Mouse (Mus musculus) 3T3-L1 (cell line): ENCODE results near the gene Pi4k2b.
"Not testable (repeated sequence)": the region's sequence is repeated elsewhere in the genome, so short reads cannot be mapped to it uniquely, and the experiment has no call there.

Experiments
- DNase-seq: peaks from one replicate; pipeline ENCODE4 v3.0.0-alpha.2; 2015; ENCODE audit warnings: low read depth, low spot score

Pi4k2b gene

DNA sequence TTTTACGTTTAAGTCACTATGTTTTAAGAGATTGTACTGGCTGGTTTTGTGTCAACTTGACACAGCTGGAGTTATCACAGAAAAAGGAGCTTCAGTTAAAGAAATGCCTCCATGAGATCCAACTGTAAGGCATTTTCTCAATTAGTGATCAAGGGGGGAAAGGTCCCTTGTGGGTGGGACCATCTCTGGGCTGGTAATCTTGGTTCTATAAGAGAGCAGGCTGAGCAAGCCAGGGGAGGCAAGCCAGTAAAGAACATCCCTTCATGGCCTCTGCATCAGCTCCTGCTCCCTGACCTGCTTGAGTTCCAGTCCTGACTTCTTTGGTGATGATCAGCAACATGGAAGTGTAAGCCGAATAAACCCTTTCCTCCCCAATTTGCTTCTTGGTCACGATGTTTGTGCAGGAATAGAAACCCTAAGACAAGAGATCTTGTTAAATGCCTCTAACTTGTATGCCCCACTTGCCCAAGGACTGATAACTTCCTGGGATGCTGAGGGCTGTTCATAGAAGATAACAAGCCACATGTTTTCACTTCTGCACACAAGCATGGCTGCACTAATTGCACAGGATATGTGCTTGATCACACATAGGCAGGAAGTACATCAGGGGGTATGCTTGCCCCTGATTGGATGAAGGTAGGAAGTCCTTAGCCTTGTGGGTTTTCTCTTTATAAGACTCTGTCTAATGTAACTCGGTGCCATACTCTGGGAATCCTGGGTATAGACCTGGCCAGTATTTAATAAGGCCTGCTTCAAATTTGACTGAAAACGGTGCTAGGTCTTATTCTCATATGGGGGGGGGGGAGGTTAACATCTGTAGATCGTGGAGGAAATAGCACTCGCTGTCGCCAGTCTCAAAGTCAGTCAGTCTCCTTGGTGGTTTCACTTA lies 35.3 kb downstream of the Pi4k2b start:
- DNase-seq = not testable (repeated sequence)

DNA sequence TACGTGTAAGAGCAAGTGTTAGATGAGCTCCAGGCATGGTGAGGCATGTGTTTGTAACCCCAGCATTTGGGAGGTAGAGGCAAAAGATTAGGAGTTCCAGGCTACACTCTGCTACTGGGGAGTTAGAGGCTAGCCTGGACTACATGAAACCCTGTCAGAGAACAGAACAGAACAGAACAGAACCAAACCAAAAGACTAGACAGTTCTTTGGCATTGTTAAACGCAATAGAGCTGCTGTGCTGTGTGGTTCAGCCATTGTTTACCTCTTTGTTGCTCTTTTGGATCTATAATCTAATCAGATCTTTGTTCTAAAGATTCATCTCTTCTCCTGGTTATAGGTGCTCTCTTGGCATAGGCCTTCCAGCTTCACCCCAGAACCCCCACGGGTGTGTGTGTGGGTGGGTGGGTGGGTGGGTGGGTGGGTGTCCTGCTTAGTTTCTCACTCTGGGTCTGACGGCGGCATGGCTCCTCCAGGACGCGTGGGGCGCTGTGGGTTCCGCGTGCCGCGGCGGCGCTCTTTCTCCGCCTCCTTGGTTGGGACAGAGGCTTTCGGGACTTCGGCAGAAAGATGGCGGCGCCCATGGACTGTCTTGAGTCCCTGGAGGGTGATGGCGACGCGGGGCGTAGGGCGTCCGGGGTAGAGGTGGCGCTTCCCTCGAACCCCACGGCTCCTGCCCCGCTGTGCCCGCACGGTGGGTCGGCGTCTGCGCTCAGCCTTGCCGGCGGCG lies 41.3 kb downstream of the Pi4k2b start:
- DNase-seq = peak; percentile 91

DNA sequence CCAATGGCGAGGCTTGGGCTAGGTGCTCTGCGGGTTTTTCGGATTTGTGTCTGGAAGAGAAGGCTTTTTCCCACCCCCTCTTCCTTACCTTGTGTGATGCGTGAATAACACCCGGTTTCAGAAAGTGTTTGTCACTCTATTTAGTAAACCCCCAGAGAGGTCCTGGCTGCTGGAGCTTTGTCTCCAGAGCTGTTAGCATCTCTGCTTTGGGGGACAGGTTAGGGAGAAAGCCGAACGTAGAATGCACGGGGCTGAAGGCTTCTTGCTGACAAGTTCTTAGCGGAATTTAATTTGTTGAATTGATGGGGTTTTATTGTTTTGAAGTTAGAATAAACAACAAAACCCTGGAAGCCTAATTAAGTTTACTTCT lies 41.9 kb downstream of the Pi4k2b start:
- DNase-seq = peak; percentile 64

DNA sequence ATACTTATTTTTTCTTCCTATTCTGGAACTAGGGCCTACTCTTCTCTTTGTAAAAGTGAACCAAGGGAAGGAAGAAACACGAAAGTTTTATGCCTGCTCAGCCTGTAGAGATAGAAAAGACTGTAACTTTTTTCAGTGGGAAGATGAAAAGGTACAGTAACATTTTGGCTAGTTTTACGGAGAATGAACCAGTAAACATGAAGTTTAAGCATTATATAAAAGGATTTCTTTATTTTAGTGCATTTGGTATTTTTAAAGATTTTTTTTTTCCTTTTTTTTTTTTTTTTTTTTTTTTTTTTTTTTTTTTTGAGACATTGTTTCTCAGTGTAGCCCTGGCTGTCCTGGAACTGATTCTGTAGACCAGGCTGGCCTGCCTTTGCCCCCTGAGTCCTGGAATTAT lies 42.6 kb downstream of the Pi4k2b start:
- DNase-seq = peak; percentile 34

DNA sequence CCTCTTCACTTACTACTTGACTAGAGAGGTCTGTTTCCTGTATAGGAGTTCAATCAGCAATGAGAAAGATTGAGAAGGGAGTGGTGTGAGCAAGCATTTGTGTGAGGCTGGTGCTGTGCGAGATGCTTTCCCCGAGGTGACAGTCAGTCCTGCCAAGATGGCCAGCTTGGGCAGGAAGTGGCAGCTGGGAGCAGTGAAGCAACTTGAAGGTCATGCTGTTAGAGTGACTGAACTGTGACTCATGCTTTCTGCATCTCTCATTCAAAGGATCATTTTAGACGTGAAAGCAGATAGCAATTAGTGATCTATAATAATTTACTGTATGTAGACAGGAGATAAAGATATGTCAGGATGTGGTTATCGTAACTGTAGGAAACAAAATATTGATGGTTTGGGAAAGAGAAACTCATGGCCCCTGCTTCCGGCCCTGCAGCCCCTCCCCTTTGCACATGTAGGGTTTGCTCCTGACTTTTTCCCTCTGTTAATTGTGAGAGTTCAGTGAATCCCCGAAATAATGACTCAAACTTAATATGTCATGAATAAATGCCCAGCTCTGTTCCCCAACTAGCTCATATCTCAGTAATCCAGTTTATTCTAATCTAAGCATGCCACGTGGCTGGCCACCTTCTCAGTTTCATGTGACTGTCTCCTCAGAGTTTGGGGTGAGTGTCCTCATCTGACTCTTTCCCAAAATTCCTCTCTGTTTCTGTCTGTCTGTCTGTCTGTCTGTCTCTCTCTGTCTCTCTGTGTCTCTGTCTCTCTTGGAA lies 45.4 kb downstream of the Pi4k2b start:
- DNase-seq = peak; percentile 86

DNA sequence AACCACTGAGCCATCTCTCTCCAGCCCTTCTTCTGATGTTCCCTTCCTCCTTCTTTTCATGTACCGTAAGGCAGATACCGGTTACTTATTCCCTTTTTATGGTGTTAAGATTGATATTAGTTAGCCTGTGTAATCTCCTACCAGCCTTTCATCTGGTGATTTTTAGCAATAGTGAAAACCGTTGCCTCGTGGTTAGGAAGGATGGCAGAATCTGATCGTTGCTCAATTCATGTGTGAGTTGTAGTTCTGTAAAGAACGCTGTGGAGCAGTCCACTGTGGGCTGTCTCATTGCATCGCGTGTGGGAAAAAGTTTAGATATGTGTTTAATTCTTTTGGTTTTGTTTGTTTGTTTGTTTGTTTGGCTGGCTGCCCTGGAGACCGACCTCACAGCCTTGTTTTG lies 51.9 kb downstream of the Pi4k2b start:
- DNase-seq = no peak

DNA sequence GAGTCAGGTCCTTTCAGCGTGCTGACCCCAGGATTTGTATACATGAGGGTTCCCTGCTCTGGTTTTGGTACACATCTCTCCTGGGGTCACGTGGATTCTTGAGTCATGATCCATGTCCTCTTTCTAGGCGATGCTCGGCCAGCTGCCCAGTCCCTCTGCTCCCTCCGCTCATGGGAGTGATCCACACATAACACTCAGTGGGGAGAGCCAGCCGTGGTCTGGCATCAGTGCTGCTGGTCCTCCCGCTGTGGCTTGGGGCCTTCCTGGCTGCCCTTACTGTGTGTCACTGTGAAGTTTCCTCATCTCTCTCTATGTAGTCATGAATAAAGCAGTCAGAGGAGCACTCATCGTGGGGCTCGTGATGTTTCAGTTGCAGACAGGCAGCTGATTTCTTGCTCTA lies 52.7 kb downstream of the Pi4k2b start:
- DNase-seq = peak; percentile 46

DNA sequence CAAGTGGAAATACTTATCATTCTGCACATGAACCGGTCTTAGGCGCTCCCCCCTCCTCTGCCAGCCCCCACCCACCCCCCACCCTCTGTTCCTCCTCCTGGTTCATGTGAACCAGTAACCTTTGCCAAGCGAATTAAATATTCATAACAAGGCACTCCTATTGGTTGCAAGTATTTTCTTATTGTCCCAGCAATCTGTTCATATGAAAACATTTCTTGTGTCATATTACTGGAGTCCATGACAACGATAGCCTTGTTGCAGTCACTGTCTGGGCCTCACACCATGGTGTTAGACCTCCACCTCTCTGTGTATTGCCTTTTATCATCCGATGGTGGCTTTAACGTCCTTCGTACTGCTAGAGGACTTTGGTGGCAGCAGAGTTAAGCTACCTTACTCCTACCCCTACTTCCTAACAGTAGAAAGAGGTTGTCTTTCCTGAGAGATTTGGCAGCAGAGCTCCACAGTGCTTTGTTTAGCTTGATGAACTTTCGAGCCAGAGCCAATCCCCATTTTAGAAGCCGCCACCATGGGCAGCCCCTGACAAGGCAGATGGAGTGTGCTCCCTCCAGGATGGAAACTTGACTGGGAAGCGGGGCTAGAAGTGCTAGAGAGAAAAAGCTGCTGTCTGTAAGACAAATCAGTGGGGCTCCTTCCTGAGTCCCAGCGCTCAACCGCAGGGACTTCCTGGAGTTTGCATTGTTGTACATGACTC lies 58.1 kb downstream of the Pi4k2b start:
- no peak for DNase-seq

DNA sequence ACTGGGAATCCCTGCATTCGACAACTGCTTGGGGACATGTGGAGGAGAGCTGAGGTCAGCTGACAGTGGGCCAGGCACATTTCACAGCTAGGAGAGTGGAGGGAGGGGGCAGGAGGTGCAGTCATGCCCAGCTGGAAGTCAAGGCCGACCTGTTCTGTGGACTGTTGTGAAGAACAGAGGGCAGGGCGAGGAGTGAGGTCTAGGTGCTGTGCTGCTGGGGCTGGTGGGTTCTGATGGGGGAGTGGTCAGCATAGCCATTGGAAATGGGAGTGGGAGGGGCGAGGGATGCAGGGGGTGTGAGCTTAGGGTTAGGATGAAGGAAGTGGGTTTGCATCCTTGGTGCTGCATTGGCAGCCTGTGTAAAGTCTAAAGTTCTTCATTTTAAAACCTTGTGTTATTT lies 64.4 kb downstream of the Pi4k2b start:
- DNase-seq = no peak

DNA sequence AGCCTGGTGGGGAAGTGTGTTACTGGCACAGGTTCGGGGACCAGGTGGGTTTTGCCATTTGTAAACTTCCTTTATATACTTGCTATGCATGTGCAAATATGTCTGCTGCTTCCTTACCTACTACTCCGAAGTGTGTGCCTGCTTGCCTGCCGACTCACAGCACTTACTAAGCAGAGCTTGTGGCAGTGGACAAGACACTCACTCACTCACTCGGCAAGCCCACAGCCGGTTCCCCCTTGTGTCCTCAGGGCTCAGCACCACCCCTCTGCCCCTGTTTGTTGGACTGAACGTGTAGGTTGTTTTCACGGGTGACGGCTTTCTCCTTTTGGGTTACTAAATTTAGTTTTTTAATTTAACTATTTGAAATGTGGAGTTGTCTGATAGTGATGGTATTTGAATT lies 65.0 kb downstream of the Pi4k2b start:
- DNase-seq = no peak

DNA sequence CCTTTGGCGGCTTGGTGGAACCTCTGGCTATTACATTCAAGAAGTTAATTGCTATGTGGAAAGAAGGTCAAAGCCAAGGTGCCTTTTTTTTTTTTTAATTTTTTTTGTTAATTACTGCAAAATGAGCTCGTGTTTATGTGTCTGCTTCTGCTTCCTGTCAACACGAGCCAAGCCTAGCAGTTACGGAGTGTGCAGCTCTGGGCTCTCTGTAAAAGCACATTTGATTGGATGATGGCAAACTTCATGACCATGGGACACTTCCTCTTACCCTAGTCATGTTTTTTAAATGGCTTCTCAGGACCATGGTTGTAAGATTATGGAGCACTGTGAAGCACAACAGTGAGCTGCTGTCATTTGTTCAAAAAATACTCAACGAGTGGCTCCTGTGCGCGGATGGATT lies 65.7 kb downstream of the Pi4k2b start:
- no peak for DNase-seq

DNA sequence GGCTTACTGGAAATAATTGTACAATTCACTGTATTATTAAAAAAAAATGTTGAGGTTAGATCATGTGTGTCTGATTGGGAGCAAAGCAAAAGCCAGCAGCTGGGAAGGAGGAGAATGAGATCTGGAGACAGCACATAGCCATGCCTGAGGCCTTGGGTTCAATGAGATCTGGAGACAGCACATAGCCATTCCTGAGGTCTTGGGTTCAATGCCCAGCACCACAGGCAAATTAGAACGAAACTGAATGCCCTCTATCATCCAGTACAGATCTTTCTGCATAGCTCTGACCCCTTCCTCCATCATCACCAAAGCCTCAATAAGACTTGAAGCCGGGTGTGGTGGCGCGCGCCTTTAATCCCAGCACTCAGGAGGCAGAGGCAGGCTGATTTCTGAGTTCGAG lies 69.1 kb downstream of the Pi4k2b start:
- DNase-seq = no peak

DNA sequence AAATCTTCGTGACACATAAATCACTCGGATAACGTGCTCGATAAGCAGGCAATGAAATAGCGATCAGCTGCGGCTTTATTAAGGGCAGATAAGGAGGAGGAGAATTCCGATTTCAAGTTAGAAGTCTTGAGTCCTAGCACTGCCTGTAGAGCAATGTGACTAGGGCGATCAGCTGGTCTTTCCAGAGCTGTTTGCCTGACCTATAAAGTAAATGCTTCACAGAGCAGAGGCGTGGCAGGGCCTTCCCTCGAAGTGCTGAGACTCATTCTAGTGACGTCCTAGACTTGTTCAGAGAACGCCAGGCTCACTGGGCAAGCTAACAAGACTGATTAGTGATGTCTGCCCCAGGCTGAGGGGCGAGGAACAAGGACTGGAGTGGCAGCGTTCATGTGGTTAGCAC lies 69.7 kb downstream of the Pi4k2b start:
- no peak for DNase-seq

DNA sequence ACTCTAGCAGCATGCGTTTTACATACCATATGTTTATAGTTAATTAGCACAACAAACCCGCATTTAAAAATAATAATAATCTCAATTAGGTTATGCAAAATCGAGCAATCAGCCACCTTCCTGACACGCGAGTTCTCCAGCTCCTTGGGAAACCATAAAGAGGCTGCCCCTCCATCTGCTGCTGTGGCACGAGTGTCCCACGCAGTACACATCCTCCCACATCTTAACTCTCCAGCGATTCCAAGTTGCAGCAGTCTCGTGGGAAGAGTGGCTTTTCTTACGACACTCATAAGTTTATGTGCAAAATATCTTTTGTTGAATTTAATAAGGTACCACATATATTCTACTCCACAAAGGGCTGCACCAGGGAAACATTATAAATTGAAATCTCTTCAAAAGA lies 71.1 kb downstream of the Pi4k2b start:
- no peak for DNase-seq

DNA sequence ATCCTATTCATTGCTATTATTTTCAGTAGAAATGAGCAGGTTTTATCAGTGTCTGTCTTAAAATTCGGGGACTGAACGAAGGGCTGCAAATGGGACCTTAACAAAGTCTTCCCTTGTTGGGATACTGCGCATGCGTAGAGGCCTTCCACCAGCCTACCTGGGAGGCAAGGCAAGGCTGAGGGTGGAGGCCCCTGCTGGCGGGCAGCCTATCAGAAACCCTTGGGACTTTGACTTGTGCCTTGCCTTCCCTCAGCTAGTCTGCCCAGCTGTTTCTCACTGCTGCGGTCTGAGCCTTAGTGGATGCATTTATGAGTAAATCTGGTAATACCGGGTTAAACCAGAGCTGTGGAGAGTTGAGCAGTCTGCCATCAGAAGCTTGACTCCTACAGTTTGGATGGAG lies 71.9 kb downstream of the Pi4k2b start:
- no peak for DNase-seq

DNA sequence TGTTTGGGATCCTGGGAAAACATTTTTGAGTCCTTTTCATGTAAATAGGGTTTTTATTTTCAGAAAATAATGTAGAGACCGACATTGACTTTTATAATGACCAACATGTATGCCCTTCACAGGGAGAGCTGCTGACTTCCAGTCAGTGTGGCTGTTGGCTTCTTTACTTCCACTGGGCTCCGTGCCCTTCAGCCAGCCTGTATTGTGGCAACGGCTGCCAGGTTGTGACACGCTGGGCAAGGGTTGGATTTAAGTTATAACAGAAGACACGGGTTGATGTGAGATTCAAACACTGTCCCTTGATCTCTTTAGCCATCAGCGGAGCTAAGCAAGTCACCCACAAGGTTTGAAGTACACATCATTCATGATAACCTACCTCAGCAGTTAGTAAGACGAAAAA lies 77.3 kb downstream of the Pi4k2b start:
- DNase-seq = no peak
